ENCODE assay signal across 9 mouse cellular contexts in genomic region chr14:18506168-18506567, GRCm38 (mm10).
DNase-seq lines count a peak whose midpoint lies in the region; ATAC-seq and TF ChIP-seq lines count a peak whose summit lies in the region.
"Had no signal": no experiment of that assay in that cellular context is flagged by ENCODE, and none has a peak within 500 bp of the region (broad histone marks: within the 10 kb centered on the region; RNA-seq: fewer than 3 reads in every experiment).

No protein-coding gene starts in this region.

- TF ChIP-seq CTCF in cerebellum, adult 2 months (IDR thresholded peaks at IDR 0.05; ENCODE audit: borderline replicate concordance, insufficient read depth, low read depth, low read length): no peak; the same call in 1 of the 2 replicates
- TF ChIP-seq CTCF in liver, adult 2 months (IDR thresholded peaks at IDR 0.05; ENCODE audit: low read depth, low read length): peak; percentile 39

- no peak overlapping the region for H3K9ac ChIP-seq in liver, adult 2 months (ENCODE audit: low read depth, low read length)
- H3K9ac ChIP-seq in liver, embryonic 11.5 days (ENCODE audit: low read depth, low read length): no peak overlapping the region
- no peak overlapping the region for H3K9ac ChIP-seq in midbrain, embryonic 15.5 days
- H3K9ac ChIP-seq: limb, embryonic 15.5 days had no signal

- H3K27me3 ChIP-seq in cerebellum, adult 2 months (ENCODE audit: control insufficient read depth, insufficient read depth, low read length): no peaks in the 10 kb centered on the region
- H3K27me3 ChIP-seq in liver, adult 2 months (ENCODE audit: control insufficient read depth, insufficient read depth, low read length): no peaks in the 10 kb centered on the region
- no peaks in the 10 kb centered on the region for H3K27me3 ChIP-seq in liver, embryonic 11.5 days (replicated peaks; ENCODE audit: control insufficient read depth, insufficient read depth, low read length)
- H3K27me3 ChIP-seq in embryonic facial prominence, embryonic 10.5 days (replicated peaks; ENCODE audit: low read depth, poor library complexity, severe bottlenecking): no peaks in the 10 kb centered on the region
- no peaks in the 10 kb centered on the region for H3K27me3 ChIP-seq in midbrain, embryonic 15.5 days (replicated peaks)
- H3K27me3 ChIP-seq: limb, embryonic 15.5 days had no signal

- no peaks in the 10 kb centered on the region for H3K9me3 ChIP-seq in liver, embryonic 11.5 days (ENCODE audit: control insufficient read depth, low read length)
- no peaks in the 10 kb centered on the region for H3K9me3 ChIP-seq in embryonic facial prominence, embryonic 10.5 days
- no peaks in the 10 kb centered on the region for H3K9me3 ChIP-seq in midbrain, embryonic 15.5 days
- H3K9me3 ChIP-seq: limb, embryonic 15.5 days had no signal

- DNase-seq in cerebellum, adult 18-20 months: peak; percentile 21 to 27
- no peak for DNase-seq in cerebellum, adult 2 months
- peak; percentile 38 for DNase-seq in liver, adult 2 months (ENCODE audit: extremely low read depth, low read depth, low spot score)
- no peak for DNase-seq in liver, embryonic 11.5 days (ENCODE audit: low spot score)
- peak; percentile 6 for DNase-seq in embryonic facial prominence, embryonic 10.5 days (ENCODE audit: low spot score)
- DNase-seq in layer of hippocampus, adult 9-11 months: peak; percentile 27
- peak; percentile 24 for DNase-seq in thymus, postnatal 4 days

- no peak for TF ChIP-seq POLR2A in cerebellum, adult 2 months (IDR thresholded peaks at IDR 0.05; ENCODE audit: borderline replicate concordance, insufficient read depth, low read length)
- no peak for TF ChIP-seq POLR2A in liver, adult 2 months (IDR thresholded peaks at IDR 0.05; ENCODE audit: extremely low read depth, insufficient read depth, low read length)

- no peak overlapping the region for H3K4me2 ChIP-seq in liver, embryonic 11.5 days
- H3K4me2 ChIP-seq in midbrain, embryonic 15.5 days: no peak overlapping the region
- H3K4me2 ChIP-seq: limb, embryonic 15.5 days had no signal

- no peak overlapping the region for H3K4me3 ChIP-seq in cerebellum, adult 2 months (replicated peaks; ENCODE audit: insufficient read depth, low read depth, low read length)
- no peak overlapping the region for H3K4me3 ChIP-seq in liver, adult 2 months (ENCODE audit: insufficient read depth, low read depth, low read length)
- H3K4me3 ChIP-seq in liver, embryonic 11.5 days (ENCODE audit: low read depth, low read length): no peak overlapping the region
- H3K4me3 ChIP-seq in embryonic facial prominence, embryonic 10.5 days: no peak overlapping the region
- H3K4me3 ChIP-seq in midbrain, embryonic 15.5 days: no peak overlapping the region
- H3K4me3 ChIP-seq: limb, embryonic 15.5 days had no signal

- no peak for ATAC-seq in liver, embryonic 11.5 days (replicated peaks; ENCODE audit: low FRiP score)
- no peak for ATAC-seq in midbrain, embryonic 15.5 days (replicated peaks)

- no peaks in the 10 kb centered on the region for H3K4me1 ChIP-seq in cerebellum, adult 2 months (ENCODE audit: control insufficient read depth, insufficient read depth, low read length)
- H3K4me1 ChIP-seq in liver, adult 2 months (ENCODE audit: control insufficient read depth, insufficient read depth, low read length): 0 out of 2 replicates have a peak, but pooled peaks cover 3% of the 10 kb centered on the region
- no peaks in the 10 kb centered on the region for H3K4me1 ChIP-seq in liver, embryonic 11.5 days (replicated peaks; ENCODE audit: control insufficient read depth, insufficient read depth, low read length)
- H3K4me1 ChIP-seq in embryonic facial prominence, embryonic 10.5 days: no peaks in the 10 kb centered on the region
- no peaks in the 10 kb centered on the region for H3K4me1 ChIP-seq in midbrain, embryonic 15.5 days
- H3K4me1 ChIP-seq: limb, embryonic 15.5 days had no signal

- 52% methylated on average over 4 of the region's 4 CpGs for whole genome bisulfite sequencing in cerebellum, adult 2 months
- WGBS in liver, adult 2 months: 71% methylated on average over 4 of the region's 4 CpGs
- WGBS in liver, embryonic 11.5 days: 45% methylated on average over 4 of the region's 4 CpGs
- 70% methylated on average over 4 of the region's 4 CpGs for WGBS in embryonic facial prominence, embryonic 10.5 days
- 77% methylated on average over 4 of the region's 4 CpGs for WGBS in midbrain, embryonic 15.5 days

- H3K27ac ChIP-seq in cerebellum, adult 2 months (ENCODE audit: insufficient read depth, low read length): no peak overlapping the region
- H3K27ac ChIP-seq in liver, adult 2 months (replicated peaks; ENCODE audit: insufficient read depth, low read depth, low read length): no peak overlapping the region
- H3K27ac ChIP-seq in liver, embryonic 11.5 days (ENCODE audit: low read depth, low read length): no peak overlapping the region
- no peak overlapping the region for H3K27ac ChIP-seq in embryonic facial prominence, embryonic 10.5 days (replicated peaks)
- no peak overlapping the region for H3K27ac ChIP-seq in midbrain, embryonic 15.5 days
- H3K27ac ChIP-seq: limb, embryonic 15.5 days had no signal

- no peaks in the 10 kb centered on the region for H3K79me2 ChIP-seq in liver, adult 2 months (ENCODE audit: control insufficient read depth, insufficient read depth, low read length)

- H3K36me3 ChIP-seq in liver, adult 2 months (ENCODE audit: control insufficient read depth, insufficient read depth, low read length): no peaks in the 10 kb centered on the region
- no peaks in the 10 kb centered on the region for H3K36me3 ChIP-seq in liver, embryonic 11.5 days (ENCODE audit: control insufficient read depth, insufficient read depth, low read length)
- no peaks in the 10 kb centered on the region for H3K36me3 ChIP-seq in embryonic facial prominence, embryonic 10.5 days (replicated peaks)
- no peaks in the 10 kb centered on the region for H3K36me3 ChIP-seq in midbrain, embryonic 15.5 days (replicated peaks)
- H3K36me3 ChIP-seq: limb, embryonic 15.5 days had no signal

Comparison
In these comparisons a context has a peak if more than half of its experiments do, and no peak if none do; other contexts are left out.
1. DNase-seq: peak in cerebellum, adult 18-20 months (2 of 2), liver, adult 2 months (single experiment), embryonic facial prominence, embryonic 10.5 days (single experiment), layer of hippocampus, adult 9-11 months (single experiment) and thymus, postnatal 4 days (single experiment); none in cerebellum, adult 2 months (0 of 2) and liver, embryonic 11.5 days (single experiment).